Mouse (Mus musculus): ENCODE data around the gene Slc32a1.

Slc32a1 gene

GRCm38 (mm10) chr2:158610488-158611325, at the start of gene Slc32a1:
Slc32a1 (plus strand) TSS chr2:158610767.
- no peak for DNase-seq

- no peak for DNase-seq
Observed at GRCm38 (mm10) chr2:158560801-158561200, 49.8 kb upstream of the Slc32a1 start.

GRCm38 (mm10) chr2:158561371-158562144, 49.0 kb upstream of the Slc32a1 start:
- DNase-seq = no peak

- no peak for DNase-seq
Observed at GRCm38 (mm10) chr2:158570421-158571081, 40.0 kb upstream of the Slc32a1 start.

- DNase-seq = no peak
Observed at GRCm38 (mm10) chr2:158579979-158580378, 30.6 kb upstream of the Slc32a1 start.

- DNase-seq = no peak
Observed at GRCm38 (mm10) chr2:158584621-158585358, 25.8 kb upstream of the Slc32a1 start.

GRCm38 (mm10) chr2:158588524-158589271, 21.9 kb upstream of the Slc32a1 start:
- DNase-seq = no peak

- DNase-seq = no peak
Observed at GRCm38 (mm10) chr2:158590495-158590894, 20.1 kb upstream of the Slc32a1 start.

GRCm38 (mm10) chr2:158591286-158591685, 19.3 kb upstream of the Slc32a1 start:
- no peak for DNase-seq

- no peak for DNase-seq
Observed at GRCm38 (mm10) chr2:158593371-158593770, 17.2 kb upstream of the Slc32a1 start.

GRCm38 (mm10) chr2:158595103-158595502, 15.5 kb upstream of the Slc32a1 start:
- DNase-seq = no peak

- no peak for DNase-seq
Observed at GRCm38 (mm10) chr2:158595577-158595976, 15.0 kb upstream of the Slc32a1 start.

- no peak for DNase-seq
Observed at GRCm38 (mm10) chr2:158596803-158597202, 13.8 kb upstream of the Slc32a1 start.

GRCm38 (mm10) chr2:158600517-158600916, 10.1 kb upstream of the Slc32a1 start:
- DNase-seq = no peak

- DNase-seq = no peak
Observed at GRCm38 (mm10) chr2:158601326-158601725, 9.2 kb upstream of the Slc32a1 start.

- DNase-seq = no peak
Observed at GRCm38 (mm10) chr2:158602663-158603062, 7.9 kb upstream of the Slc32a1 start.

GRCm38 (mm10) chr2:158606511-158606964, 4.0 kb upstream of the Slc32a1 start:
- no peak for DNase-seq

- no peak for DNase-seq
Observed at GRCm38 (mm10) chr2:158609681-158610080, 886 bp upstream of the Slc32a1 start.

- no peak for DNase-seq
Observed at GRCm38 (mm10) chr2:158611326-158611719, 756 bp downstream of the Slc32a1 start.

- no peak for DNase-seq
Observed at GRCm38 (mm10) chr2:158611726-158612670, 1.4 kb downstream of the Slc32a1 start.

All from cerebellum, adult 11 months (tissue).